Mouse (Mus musculus): ENCODE measurements around the gene Gpr18. TPM values are rescaled to one million over a fixed set of nuclear protein-coding genes. Genes with fewer than 3 reads are reported as not detected.

Gpr18 gene
- polyA plus RNA-seq, 1 experiment, result 0.26 TPM

DNA sequence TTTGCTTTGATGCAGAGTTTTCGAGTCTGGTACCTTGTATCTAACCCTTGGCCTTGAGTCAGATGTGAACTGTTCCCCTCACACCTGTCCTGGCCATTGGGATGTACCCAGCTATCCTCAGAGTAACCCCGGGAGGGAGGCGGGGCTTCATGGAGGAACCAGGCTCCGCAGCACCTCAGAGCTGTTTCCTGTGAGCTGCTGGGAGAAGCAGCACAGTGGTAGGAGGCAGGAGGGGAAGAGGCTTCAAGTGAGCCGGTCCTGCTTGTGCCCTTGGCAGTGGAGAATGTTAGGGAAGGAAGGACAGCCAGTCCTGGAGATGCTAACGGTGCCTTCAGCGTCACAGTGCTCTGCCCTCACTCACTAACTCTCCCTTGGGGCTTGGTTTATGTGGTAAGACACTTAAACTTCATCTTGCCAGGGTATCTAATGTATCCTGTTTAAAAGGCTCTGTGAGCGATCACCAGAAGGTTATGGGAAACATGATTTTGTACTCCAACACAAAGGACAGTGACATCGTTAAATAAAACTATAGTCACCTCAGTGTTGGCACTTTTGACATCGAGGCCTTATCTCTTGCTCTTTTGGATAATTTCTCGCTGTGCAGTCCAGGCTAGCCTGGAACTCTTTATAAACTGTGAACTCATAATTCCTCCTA lies 22.1 kb upstream of the Gpr18 start:
- no peaks in the 10 kb centered on the region for H3K27me3 ChIP-seq (ENCODE audit: control insufficient read depth, insufficient read depth, low read length)
- no peak for TF ChIP-seq CTCF (IDR thresholded peaks at IDR 0.05; ENCODE audit: control insufficient read depth, insufficient read depth, insufficient replicate concordance, low read depth, low read length)
- TF ChIP-seq POLR2A (IDR thresholded peaks at IDR 0.05; ENCODE audit: control insufficient read depth, low read depth, low read length), result no peak

DNA sequence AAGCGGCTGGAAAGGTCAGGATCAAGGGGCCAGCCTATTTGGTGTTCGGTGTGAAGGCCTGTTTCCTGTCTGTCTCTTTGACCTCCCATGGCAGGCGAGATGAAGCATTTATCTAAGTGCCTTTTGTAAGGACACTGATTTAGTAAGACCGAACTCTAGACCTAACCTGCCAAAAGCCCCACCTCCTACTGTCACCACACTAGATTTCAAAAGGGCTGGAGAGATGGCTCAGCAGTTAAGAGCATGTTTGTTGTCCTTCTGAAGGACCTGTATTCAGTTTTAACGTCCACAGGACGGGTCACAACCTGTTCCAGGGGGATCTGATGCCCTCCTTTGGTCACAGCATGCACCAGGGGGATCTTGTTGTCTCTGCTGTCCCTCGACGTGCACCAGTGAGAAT lies 21.3 kb upstream of the Gpr18 start:
- H3K27me3 ChIP-seq (ENCODE audit: control insufficient read depth, insufficient read depth, low read length), result no peaks in the 10 kb centered on the region
- H3K36me3 ChIP-seq (ENCODE audit: control insufficient read depth, insufficient read depth, low read length), result no peaks in the 10 kb centered on the region
- H3K27ac ChIP-seq (ENCODE audit: control insufficient read depth, insufficient read depth, low read depth, low read length), result no peak overlapping the region
- H3K4me1 ChIP-seq (ENCODE audit: control insufficient read depth, insufficient read depth, low read length), result no peaks in the 10 kb centered on the region; the same call in 1 of the 2 replicates
- TF ChIP-seq POLR2A (IDR thresholded peaks at IDR 0.05; ENCODE audit: control insufficient read depth, low read depth, low read length), result no peak
- TF ChIP-seq CTCF (IDR thresholded peaks at IDR 0.05; ENCODE audit: control insufficient read depth, insufficient read depth, insufficient replicate concordance, low read depth, low read length), result no peak
- H3K4me3 ChIP-seq (ENCODE audit: control insufficient read depth, low read depth, low read length), result no peak overlapping the region

More for the DNA sequence above, 22.1 kb upstream of the Gpr18 start:
- Histone ChIP-seq H3K27ac (ENCODE audit: control insufficient read depth, insufficient read depth, low read depth, low read length) (peak overlapping the region; percentile 18), H3K4me1 (ENCODE audit: control insufficient read depth, insufficient read depth, low read length) (no peaks in the 10 kb centered on the region; the same call in 1 of the 2 replicates), H3K4me3 (ENCODE audit: control insufficient read depth, low read depth, low read length) (no peak overlapping the region), H3K36me3 (ENCODE audit: control insufficient read depth, insufficient read depth, low read length) (no peaks in the 10 kb centered on the region)

DNA sequence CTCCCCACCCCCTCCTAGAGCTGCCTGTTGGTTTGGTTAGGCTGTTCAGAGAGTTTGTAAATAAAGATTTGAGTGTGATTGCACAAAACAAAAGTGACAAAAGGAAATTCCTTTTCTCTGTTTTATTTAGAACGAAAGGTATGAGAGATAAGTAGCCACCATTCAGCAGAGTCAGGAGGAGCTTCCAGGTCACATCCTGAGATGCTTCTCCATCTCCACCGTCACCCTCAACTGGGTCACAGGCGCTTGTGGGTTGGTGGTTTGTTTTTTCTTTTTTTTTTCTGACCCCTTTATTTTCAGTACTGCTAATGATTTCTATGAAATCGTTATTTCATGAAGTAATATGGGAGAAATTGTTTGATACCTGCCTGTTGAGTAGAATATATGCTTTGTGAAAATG lies 20.8 kb upstream of the Gpr18 start:
- Histone ChIP-seq H3K27ac (ENCODE audit: control insufficient read depth, insufficient read depth, low read depth, low read length) (no peak overlapping the region), H3K27me3 (ENCODE audit: control insufficient read depth, insufficient read depth, low read length) (no peaks in the 10 kb centered on the region)

DNA sequence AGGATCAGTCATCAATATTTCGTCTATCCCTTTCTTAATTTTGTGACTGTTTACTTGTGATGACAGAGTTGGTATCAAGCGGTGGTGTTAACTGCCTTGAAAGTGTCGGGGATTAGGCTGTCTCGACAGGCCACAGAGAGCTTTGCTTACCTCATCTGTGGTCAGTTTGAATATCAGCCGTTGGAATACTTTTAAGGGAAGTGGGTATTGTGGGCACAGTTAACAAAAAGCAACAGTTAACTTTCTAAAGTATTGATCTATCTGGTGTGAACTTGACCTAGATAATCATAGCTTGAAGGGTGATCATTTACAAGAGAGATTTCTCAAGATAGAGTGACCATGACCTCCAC lies 19.0 kb upstream of the Gpr18 start:
- no peaks in the 10 kb centered on the region for H3K36me3 ChIP-seq (ENCODE audit: control insufficient read depth, insufficient read depth, low read length)
- no peak overlapping the region for H3K27ac ChIP-seq (ENCODE audit: control insufficient read depth, insufficient read depth, low read depth, low read length)
- H3K27me3 ChIP-seq (ENCODE audit: control insufficient read depth, insufficient read depth, low read length), result no peaks in the 10 kb centered on the region
- H3K4me1 ChIP-seq (ENCODE audit: control insufficient read depth, insufficient read depth, low read length), result no peaks in the 10 kb centered on the region; the same call in 1 of the 2 replicates
- H3K4me3 ChIP-seq (ENCODE audit: control insufficient read depth, low read depth, low read length), result no peak overlapping the region
- TF ChIP-seq CTCF (IDR thresholded peaks at IDR 0.05; ENCODE audit: control insufficient read depth, insufficient read depth, insufficient replicate concordance, low read depth, low read length), result no peak
- no peak for TF ChIP-seq POLR2A (IDR thresholded peaks at IDR 0.05; ENCODE audit: control insufficient read depth, low read depth, low read length)

More for the DNA sequence above, 20.8 kb upstream of the Gpr18 start:
- TF ChIP-seq POLR2A (IDR thresholded peaks at IDR 0.05; ENCODE audit: control insufficient read depth, low read depth, low read length) (no peak), CTCF (IDR thresholded peaks at IDR 0.05; ENCODE audit: control insufficient read depth, insufficient read depth, insufficient replicate concordance, low read depth, low read length) (no peak)
- Histone ChIP-seq H3K4me3 (ENCODE audit: control insufficient read depth, low read depth, low read length) (no peak overlapping the region), H3K36me3 (ENCODE audit: control insufficient read depth, insufficient read depth, low read length) (no peaks in the 10 kb centered on the region), H3K4me1 (ENCODE audit: control insufficient read depth, insufficient read depth, low read length) (no peaks in the 10 kb centered on the region; the same call in 1 of the 2 replicates)

DNA sequence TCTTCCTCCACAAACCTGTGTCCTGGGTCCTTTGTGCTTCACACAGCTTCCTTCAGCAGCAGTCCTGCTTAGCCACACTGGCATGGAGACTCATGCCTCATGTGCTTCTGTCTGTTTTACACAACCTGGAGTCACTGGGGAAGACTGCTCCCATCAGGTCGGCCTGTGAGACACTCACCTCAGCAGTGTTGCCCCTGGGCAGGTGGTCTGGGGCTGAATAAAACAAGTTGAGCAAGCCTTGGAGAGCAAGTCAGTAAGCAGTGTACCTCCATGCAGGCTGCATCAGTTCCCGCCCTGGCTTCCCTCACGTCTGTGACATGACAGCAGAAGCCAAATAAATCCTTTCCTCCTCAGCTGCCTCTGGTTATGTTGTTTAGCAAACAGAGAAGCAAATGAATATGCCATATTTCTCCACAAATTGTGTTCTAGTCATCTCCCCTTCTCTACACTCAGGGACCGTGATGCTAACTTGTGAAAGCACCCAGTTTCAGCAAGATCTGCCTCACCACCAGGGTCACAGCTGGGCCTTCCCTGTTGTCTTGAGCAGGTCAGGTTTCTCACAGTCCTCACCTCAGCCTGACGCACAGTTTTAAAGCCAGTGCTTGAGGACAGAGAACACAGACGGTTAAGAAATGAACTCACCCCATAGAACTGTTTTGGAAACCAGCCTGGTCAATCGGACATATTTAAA lies 18.5 kb upstream of the Gpr18 start:
- H3K27me3 ChIP-seq (ENCODE audit: control insufficient read depth, insufficient read depth, low read length), result no peaks in the 10 kb centered on the region
- no peak overlapping the region for H3K4me3 ChIP-seq (ENCODE audit: control insufficient read depth, low read depth, low read length)
- no peak overlapping the region for H3K27ac ChIP-seq (ENCODE audit: control insufficient read depth, insufficient read depth, low read depth, low read length)
- H3K4me1 ChIP-seq (ENCODE audit: control insufficient read depth, insufficient read depth, low read length), result no peaks in the 10 kb centered on the region; the same call in 1 of the 2 replicates
- no peaks in the 10 kb centered on the region for H3K36me3 ChIP-seq (ENCODE audit: control insufficient read depth, insufficient read depth, low read length)
- TF ChIP-seq CTCF (IDR thresholded peaks at IDR 0.05; ENCODE audit: control insufficient read depth, insufficient read depth, insufficient replicate concordance, low read depth, low read length), result no peak
- no peak for TF ChIP-seq POLR2A (IDR thresholded peaks at IDR 0.05; ENCODE audit: control insufficient read depth, low read depth, low read length)

DNA sequence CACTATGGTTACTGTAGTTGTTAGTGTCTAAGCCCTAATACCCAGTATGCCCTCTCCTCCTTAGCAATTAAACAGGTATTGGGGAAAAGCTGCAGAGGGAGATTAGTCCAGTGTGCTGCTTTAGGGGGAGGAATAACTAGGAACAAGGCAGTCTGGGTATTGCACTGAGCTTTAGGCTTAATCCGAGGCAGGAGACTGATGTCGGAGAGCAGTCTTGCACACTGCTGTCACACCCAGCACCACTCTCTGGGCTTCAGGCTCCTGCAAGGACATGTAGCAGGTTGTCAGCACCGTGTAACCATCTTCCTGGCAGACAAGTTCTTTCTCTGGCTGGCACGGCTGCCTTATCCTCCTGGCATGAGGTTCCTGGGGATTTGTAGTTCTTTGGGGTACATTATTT lies 16.6 kb upstream of the Gpr18 start:
- Histone ChIP-seq H3K27ac (ENCODE audit: control insufficient read depth, insufficient read depth, low read depth, low read length) (no peak overlapping the region), H3K4me3 (ENCODE audit: control insufficient read depth, low read depth, low read length) (no peak overlapping the region), H3K27me3 (ENCODE audit: control insufficient read depth, insufficient read depth, low read length) (no peaks in the 10 kb centered on the region), H3K4me1 (ENCODE audit: control insufficient read depth, insufficient read depth, low read length) (no peaks in the 10 kb centered on the region), H3K36me3 (ENCODE audit: control insufficient read depth, insufficient read depth, low read length) (no peaks in the 10 kb centered on the region)
- TF ChIP-seq POLR2A (IDR thresholded peaks at IDR 0.05; ENCODE audit: control insufficient read depth, low read depth, low read length) (no peak), CTCF (IDR thresholded peaks at IDR 0.05; ENCODE audit: control insufficient read depth, insufficient read depth, insufficient replicate concordance, low read depth, low read length) (no peak)

DNA sequence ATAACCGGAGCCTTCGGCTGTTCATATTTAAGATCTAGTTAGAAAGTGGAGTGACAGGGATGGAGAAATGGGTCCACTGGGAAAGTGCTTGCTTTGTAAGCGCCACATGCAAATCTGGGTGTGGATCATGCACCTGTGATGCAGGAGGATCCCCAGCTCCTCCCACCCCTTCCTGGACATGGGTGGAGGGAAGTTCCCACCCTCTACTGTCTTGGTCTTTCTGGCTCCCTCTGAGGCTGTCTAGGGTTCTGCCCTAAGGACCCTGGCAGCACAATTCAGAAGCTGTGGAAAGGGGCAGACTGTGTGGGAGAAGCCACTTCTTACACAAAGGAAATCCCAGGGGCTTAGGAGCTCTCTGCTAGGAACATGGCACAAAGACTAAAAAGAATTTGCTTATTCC lies 16.0 kb upstream of the Gpr18 start:
- TF ChIP-seq CTCF (IDR thresholded peaks at IDR 0.05; ENCODE audit: control insufficient read depth, insufficient read depth, insufficient replicate concordance, low read depth, low read length) (no peak), POLR2A (IDR thresholded peaks at IDR 0.05; ENCODE audit: control insufficient read depth, low read depth, low read length) (no peak)
- Histone ChIP-seq H3K4me3 (ENCODE audit: control insufficient read depth, low read depth, low read length) (no peak overlapping the region), H3K27me3 (ENCODE audit: control insufficient read depth, insufficient read depth, low read length) (no peaks in the 10 kb centered on the region), H3K27ac (ENCODE audit: control insufficient read depth, insufficient read depth, low read depth, low read length) (no peak overlapping the region), H3K36me3 (ENCODE audit: control insufficient read depth, insufficient read depth, low read length) (no peaks in the 10 kb centered on the region), H3K4me1 (ENCODE audit: control insufficient read depth, insufficient read depth, low read length) (no peaks in the 10 kb centered on the region)

Data from testis, adult 2 months (tissue).